Mouse (Mus musculus) spleen, postnatal 36 days (tissue): Measurements from ENCODE around the gene Apoa4.
A peak's percentile ranks its signal among the peaks of the same experiment; 100 is the strongest.

Source experiments
- DNase-seq, 2 experiments: peaks; one replicate each; pipeline ENCODE4 v3.0.0; 2022; ENCODE audit warnings: low spot score in 2 of 2, mixed read lengths in 1 of 2

Apoa4 gene

DNA sequence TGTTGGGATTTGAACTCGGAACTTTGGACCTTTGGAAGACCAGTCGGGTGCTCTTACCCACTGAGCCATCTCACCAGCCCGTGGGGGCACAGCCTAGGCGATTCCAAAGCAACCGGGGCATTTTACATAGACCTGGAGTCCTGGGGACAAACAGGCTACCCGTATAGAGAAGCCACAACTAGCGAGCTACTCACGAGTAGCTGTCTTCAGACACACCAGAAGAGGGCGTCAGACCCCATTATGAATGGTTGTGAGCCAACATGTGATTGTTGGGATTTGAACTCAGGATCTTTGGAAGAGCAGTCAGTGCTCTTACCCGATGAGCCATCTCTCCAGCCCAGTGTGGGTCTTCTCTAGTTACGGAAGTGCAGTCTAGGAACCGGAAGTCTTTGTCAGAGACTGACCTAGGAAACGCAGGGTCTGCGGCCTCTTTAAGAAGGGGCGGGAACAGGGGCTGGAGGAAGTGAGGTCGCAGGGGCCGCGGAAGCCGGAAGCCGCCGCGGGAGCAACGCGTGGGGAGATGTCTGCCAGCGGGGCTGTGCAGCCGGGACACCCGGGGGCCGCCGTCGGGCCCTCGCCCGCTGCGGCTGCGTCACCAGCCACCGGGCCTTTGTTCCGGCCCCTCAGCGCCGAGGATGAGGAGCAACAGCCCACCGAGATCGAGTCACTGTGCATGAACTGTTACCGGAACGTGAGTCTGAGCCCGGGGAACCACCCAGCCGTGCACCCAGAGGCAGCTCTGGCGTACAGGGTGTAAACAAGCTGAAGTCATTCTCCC, 32.4 kb downstream of the Apoa4 start, which contains the start of gene Zpr1:
Zpr1 (plus strand) TSS at position 388 of the 778 bp plus-strand sequence.
- DNase-seq: peak; percentile 91

DNA sequence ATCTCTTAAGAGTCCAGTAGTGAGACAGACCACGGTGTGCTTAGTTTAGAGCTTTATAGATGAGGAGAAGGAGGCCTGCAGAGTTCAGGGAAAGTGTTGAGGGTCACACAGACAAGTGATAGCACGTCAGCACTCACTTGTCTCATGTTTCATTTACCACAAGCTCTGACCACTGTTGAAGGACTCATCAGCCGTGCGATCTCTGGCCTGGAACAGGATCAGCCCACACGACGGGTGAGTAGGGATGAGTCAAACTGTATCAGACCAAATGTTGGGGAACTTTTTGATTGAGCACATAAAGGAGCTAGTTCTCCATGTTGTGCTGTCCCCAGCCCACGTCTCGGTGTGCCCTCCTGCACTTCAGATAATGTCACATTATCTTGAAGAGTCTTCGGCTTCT, 34.0 kb downstream of the Apoa4 start:
- DNase-seq: no peak

DNA sequence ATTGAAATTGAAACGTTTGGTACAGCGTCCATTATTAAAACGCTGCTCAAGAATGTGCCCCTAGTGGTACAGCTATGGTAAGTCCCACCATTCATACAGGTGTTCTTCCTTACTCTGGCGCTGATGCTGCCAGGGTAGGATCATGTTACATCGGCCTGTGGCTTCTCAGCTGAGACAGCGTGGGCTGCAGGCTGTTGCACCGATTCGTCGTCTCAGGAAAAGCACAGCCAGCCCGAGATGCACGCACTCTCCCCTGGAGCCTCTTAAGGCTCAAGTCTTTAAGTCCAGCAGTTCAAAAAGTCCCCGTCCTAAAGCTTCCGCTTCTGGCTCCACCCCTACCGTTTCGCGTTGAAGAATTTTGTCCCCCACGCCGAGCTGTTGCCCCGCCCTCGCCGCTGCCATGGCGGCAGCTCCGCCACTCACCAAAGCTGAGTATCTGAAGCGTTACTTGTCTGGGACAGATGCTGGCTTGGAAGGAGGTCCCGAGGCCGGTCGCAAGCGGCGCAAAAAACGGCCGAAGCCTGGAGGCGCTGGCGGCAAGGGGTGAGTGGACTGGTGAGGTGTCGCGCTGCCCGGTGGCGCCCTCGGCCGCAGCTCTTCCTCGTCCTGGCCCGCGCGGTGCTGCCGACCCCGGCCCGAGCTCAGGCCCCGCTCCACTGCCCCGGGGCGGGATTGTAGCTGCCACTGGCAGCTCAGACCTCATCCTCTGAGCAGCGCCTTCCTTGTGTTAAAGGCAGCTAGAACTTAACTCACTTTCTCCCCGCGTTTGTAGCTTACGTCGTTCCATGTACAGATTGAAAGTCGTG, 42.3 kb downstream of the Apoa4 start, which contains the start of gene Bud13:
Bud13 (plus strand) TSS at position 378 of the 806 bp plus-strand sequence.
- DNase-seq: peak; percentile 90 to 91
